Mouse (Mus musculus): ENCODE results near the gene Hist2h3b.
A peak's percentile ranks its signal among the peaks of the same experiment; 100 is the strongest.
"Not testable (repeated sequence)": the region's sequence is repeated elsewhere in the genome, so short reads cannot be mapped to it uniquely, and the experiment has no call there.

Hist2h3b gene

DNA sequence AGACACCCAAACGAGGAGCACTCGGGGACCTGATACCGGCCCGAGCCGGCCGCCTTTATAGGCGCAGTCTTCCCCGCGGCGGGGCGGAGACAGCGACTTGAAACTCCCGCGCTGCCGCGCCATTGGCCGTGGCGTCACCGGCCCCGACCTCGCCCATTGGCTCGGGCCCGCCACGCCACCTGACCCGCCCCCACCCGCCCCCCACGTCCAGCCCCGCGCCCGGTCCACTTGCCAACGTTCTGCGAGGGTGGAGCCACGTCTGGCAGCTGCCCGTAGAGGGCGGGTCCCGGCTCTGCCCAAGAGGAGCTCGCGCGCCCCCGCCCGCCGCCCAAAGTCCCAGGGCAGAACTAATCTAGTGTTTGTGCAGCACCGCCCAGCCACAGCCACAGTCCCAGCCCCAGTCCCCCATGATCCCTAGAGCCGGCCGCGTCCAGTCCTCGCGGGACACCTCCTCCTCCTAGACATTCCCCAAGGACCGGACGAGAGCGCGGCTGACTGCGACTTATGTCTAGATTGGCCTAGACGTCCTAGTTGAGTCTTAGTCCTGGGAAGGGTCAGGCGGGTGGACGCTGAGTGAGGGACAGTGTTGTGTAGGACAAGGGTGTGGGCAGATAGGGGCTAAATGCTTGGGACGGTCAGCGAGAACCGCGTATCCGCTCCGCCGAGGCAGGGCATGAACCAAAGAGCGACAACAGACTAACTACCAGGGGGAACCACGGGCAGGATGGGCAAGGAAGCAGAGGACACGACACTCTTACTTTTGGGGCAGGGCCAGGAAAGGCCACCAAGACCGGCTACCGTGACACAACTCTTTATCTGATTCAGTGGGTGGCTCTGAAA lies 29.3 kb upstream of the Hist2h3b start, which contains the start of gene Hist2h3c2:
Gene Hist2h3c2, minus strand, starts transcription at position 174 of the 840 bp plus-strand sequence.
- not testable (repeated sequence) for DNase-seq (ENCODE audit: low spot score)

DNA sequence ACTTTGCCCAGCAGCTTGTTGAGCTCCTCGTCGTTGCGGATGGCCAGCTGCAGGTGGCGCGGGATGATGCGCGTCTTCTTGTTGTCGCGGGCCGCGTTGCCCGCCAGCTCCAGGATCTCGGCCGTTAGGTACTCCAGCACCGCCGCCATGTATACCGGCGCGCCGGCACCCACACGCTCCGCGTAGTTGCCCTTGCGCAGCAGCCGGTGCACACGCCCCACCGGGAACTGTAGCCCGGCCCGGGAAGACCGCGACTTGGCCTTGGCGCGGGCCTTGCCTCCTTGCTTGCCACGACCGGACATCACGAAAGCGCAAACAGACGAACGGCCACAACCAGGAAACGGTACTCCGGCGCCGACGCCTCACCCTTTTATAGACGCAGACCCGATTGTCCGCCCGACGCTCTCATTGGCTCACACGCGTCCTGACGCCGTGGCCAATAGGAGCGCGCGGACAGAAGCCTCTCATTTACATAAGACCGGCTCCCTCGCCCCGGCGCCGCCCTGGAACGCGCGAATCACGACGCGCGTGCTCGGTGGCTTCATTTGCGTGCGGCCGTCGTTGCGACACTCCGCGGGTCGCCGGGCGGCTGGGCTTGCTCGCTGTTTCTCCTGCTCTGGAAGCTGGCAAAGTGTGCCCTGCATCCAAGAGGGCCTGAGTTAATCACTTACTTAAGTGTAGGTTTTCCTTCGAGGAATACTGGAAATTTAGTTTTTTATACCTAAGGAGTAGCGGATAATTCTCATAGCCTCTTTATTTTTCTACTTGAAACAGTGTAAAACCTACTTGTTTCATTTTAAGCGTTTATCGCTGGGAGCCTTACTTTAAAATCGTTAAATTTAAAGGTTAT lies 28.3 kb upstream of the Hist2h3b start, which contains the start of gene Hist2h2aa2:
Gene Hist2h2aa2, minus strand, starts transcription at position 328 of the 850 bp plus-strand sequence.
- peak; percentile 93 for DNase-seq (ENCODE audit: low spot score)

DNA sequence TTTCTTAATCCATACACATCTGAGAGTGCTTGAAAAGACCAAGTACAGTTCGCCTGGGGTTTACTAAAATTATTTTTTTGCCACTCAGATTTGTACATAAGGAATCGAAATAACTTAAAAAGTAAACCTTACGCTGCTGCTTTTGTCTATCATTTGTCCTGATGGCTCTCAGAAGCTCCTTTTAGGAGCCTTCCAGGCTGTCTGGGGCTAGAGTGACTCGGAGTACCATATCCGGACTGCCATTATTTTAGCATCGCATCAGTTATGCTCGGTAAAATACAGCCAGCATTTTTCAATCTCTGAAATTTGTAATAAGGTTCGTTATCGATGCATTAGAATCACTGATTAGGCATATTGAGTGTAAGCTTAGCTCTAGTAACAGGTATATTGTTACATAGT lies 27.7 kb upstream of the Hist2h3b start:
- DNase-seq (ENCODE audit: low spot score): no peak

DNA sequence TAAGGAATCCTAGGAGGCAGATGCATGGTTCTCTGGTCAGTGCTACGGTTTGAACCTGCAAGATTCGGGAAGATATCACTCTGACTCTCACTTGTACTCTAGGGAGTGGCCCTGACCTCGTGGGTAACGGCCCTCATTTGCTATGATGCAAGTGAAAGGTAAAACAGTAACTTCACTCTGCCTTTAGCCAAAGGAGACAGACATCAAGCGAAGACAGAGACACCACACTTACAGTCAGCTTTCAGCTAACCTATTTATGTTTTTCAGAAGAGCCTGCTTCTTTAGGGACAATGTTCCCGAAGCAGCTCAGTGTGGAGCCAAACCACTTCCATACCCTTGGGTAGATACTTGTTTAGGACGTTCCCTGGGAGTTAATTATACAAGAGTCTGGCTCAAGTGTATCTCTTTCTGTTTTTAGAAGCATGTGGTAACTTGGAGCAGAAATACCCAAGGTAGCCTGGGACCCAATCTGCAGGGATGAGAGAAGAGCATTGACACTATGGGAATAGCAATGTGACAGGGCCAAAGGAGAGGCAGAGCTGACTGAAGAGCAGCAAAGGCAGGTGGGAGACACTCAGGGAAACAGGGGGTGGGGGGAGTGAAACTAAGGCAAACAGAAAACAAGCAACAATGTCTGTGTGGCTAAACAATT lies 24.4 kb upstream of the Hist2h3b start:
- DNase-seq (ENCODE audit: low spot score): no peak

DNA sequence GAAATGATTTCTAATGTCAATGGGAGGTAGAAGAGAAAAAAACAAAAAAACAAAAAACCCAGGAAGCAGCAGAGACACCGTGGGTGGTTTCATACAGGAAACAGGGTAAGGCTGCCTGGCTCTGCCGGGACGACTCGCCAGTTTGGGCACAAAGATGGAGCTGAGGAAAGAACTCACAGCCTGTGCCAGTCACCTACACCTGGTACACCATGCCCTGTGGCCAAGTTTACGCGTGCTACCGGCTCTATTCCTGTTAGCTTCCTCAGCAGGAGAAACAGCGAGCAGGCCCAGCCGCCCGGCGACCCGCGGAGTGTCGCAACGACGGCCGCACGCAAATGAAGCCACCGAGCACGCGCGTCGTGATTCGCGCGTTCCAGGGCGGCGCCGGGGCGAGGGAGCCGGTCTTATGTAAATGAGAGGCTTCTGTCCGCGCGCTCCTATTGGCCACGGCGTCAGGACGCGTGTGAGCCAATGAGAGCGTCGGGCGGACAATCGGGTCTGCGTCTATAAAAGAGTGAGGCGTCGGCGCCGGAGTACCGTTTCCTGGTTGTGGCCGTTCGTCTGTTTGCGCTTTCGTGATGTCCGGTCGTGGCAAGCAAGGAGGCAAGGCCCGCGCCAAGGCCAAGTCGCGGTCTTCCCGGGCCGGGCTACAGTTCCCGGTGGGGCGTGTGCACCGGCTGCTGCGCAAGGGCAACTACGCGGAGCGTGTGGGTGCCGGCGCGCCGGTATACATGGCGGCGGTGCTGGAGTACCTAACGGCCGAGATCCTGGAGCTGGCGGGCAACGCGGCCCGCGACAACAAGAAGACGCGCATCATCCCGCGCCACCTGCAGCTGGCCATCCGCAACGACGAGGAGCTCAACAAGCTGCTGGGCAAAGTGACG lies 23.2 kb upstream of the Hist2h3b start, which contains the start of gene Hist2h2aa1:
Gene Hist2h2aa1, plus strand, starts transcription at position 495 of the 884 bp plus-strand sequence.
- peak; percentile 73 for DNase-seq (ENCODE audit: low spot score)

DNA sequence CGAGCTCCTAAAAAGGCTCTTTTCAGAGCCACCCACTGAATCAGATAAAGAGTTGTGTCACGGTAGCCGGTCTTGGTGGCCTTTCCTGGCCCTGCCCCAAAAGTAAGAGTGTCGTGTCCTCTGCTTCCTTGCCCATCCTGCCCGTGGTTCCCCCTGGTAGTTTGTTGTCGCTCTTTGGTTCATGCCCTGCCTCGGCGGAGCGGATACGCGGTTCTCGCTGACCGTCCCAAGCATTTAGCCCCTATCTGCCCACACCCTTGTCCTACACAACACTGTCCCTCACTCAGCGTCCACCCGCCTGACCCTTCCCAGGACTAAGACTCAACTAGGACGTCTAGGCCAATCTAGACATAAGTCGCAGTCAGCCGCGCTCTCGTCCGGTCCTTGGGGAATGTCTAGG lies 22.4 kb upstream of the Hist2h3b start:
- DNase-seq (ENCODE audit: low spot score): not testable (repeated sequence)

DNA sequence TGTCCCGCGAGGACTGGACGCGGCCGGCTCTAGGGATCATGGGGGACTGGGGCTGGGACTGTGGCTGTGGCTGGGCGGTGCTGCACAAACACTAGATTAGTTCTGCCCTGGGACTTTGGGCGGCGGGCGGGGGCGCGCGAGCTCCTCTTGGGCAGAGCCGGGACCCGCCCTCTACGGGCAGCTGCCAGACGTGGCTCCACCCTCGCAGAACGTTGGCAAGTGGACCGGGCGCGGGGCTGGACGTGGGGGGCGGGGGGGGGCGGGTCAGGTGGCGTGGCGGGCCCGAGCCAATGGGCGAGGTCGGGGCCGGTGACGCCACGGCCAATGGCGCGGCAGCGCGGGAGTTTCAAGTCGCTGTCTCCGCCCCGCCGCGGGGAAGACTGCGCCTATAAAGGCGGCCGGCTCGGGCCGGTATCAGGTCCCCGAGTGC lies 22.0 kb upstream of the Hist2h3b start, which contains the start of gene Hist2h3c1:
Gene Hist2h3c1, plus strand, starts transcription at position 259 of the 430 bp plus-strand sequence.
- DNase-seq (ENCODE audit: low spot score): not testable (repeated sequence)

DNA sequence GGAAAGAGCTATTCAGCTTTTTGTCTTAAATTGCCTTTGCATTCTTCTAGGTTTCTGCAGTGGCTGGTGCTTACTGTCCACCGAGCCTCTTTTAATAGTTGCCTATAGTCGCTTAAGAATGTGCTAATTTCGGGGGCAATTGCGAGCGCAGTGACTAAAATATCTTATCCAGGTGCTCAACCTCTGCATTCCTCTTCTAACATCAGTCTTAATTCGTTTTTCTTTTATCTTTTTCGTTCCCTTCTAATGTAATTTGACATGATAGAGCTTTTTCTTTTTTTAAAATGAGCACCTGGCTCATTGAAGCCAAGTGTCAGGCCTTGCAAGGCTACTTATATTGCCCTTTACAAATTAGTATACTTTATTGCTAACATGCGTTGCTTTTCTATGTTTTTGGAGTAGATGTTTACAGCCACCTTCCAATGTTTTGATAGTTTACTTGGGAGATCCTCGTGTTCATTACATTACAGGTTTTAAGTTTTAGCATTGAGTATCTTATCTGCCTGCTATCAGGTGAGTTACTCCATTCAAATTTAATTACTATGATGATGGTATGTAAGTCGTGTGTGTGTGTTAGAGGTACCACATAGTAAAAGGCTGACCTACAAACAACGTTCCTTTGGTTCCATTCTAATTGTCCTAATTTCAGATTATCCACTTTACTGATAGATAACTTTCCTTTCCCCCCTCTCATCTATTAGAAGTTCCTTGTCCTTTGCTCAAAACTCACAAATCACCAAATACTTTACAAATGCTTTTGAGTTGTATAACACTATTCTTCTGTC lies 20.9 kb upstream of the Hist2h3b start:
- no peak for DNase-seq (ENCODE audit: low spot score)

DNA sequence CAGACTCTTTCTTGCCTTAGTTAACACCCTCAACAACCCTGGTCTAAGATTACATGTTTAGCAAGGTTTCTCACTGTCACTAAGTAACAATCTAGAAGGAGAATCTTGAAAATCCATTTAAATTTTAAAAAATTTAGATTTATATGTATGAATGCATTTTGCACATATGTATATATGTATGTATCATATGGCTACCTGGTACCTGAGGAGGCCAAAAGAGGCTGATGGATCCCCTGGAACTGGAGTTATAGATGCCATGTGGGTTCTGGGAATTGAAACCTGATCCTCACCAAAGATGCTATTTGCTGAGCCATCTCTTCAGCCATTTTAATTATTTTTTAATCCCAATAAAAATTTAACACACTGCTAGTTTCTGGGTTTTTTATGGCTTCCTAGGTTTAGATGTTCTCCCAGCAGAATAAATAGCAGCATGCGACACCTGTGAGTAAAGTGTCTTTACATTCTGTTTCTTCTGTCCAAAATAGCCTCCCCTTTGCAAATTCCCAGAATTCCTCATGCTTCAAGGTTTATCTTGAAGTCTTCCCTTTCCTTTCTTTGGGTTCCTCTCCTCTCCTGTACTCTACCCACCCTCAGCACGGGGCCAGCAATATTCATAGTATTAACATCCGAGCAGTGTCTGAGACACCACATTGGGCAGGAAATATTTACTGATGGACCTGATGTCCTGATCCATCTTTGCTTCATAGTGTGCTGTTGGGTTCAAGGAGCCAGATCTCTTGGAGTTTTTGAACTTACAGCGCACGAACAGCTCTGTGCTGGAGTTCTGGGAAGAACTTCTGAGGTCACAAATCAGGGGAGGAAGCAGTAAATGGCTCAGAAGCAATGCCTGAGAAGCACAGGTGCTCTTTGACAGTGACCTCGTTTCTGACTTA lies 20.1 kb upstream of the Hist2h3b start:
- DNase-seq (ENCODE audit: low spot score): no peak

DNA sequence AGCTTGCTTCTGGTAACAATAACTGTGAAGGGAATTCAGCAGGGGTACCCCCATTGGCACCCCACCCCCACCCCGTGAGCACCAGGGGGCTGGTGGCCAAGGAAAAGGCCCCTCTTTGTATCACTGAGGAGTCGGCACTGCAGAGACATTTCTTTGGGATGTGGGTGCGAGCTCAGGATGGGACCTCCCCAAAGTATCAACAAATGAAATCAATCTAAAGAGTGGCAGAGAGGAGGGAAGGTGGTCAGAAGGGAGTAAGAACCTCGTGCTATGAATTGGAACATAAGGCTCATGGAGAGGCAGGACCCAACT lies 19.5 kb upstream of the Hist2h3b start:
- DNase-seq (ENCODE audit: low spot score): no peak

DNA sequence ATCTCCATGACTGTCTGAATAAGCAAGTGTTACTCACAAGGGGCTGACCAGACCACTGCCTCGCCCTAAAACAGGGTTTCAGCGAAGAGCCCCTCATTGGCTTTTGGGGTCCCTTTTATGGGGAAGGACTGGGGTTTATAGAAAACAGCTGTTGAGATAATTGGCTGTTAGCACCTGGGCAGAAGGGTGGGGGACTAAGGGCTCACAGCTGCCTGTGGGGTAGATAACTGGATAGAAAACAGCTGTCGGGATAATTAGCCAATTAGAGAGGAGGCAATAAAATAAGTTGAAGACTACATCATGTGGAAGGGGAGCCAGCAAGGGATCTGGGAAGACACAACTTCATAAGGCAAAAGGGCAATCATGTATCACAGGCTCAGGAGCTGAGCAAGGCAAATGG lies 17.6 kb upstream of the Hist2h3b start:
- no peak for DNase-seq (ENCODE audit: low spot score)

DNA sequence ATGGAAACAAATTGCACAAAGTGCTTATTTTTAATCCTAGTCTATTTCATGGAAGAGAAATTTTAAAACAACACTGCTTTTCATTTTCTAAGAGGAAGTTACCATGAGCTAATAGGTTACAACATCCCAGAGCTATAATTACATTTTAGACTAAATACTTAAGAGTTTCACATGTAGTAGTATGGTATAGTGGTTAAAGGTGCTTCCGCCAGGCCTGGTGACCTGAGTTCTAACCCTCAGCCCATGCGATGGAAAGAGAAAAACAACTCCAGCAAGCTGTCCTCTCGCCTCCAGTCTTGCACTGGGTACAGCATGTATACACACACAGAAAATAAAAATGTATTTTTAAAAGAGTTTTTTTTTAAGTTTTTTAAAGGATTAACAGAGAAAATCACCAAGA lies 16.7 kb upstream of the Hist2h3b start:
- no peak for DNase-seq (ENCODE audit: low spot score)

DNA sequence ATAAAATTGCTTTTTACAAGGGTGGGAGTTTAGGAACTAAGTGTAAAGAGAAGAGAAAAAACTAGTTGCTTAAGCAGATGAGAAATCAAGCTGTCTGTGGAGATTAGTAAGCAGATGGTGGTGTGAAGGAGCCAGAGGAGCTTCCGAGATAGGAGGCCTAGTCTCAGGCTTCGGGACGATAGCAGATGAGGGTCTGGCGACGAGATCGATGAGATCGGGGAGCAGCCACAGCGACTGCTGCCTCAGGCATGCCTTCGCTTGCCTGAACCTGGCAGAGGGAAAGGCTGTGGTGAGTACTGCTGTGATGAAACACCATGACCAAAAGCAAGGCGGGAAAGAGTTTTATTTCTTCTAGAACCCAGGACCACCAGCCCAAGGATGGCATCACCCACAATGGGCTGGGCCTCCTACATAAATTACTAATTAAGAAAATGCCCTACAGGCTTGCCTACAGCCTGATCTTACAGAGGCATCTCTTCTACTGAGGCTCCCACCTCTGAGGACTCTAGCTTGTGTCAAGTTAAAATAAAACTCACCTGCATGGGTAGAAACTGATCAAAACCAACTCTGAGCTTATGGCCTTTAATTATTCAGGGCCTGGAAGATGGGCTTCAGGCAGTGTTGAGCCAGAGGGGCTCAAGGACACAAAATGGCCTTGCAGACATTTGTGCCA lies 13.6 kb upstream of the Hist2h3b start:
- DNase-seq (ENCODE audit: low spot score): no peak

DNA sequence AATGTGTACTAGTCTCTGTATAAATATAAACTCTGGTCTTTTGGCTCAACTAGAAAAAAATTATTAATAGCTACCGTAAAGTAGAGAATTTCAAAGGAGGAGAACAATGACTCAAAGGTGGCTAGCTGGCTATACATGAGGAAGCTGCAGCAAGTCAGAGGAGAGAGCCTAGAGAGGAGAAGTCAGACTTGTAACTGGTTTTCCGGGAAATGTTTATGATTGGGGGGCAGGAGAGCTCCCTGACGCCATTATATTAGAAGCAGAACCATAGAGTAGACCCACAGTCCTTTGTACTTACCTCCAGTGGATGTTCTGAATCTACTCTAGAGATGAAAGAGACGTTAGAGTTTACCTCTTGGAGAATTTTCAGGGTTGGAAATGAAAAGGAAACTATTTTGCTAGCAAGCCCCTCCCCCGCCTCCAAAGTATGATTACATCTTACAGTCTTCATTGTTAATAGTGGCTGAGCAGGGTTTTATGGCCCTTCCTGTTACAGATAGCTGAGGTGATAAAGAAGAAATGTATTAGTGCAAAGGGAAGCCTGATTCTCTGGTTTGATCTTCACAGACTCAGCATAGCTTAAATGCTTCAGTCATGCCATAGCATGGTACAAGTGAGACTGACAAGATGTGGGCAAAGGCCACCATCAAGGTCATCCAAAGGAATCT lies 12.4 kb upstream of the Hist2h3b start:
- no peak for DNase-seq (ENCODE audit: low spot score)

DNA sequence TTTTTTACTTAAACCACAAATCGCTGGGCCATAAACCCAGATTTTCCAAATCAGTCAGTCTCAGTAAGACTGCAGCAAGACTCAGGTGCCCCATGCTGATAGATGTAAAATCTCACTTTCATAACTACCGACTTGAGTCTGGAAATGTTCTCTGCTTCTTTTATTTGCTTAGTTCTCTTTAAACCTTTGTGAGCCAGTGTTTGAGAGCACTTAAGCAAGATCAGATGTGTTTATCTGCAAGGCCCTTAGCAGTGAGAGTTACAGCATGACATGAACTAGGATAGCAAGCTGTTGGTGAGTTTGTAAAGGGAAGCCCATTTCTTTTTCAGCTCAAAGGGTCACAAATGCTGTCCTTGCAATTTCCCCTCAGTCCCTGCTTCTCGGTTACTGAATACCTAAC lies 11.3 kb upstream of the Hist2h3b start:
- no peak for DNase-seq (ENCODE audit: low spot score)

DNA sequence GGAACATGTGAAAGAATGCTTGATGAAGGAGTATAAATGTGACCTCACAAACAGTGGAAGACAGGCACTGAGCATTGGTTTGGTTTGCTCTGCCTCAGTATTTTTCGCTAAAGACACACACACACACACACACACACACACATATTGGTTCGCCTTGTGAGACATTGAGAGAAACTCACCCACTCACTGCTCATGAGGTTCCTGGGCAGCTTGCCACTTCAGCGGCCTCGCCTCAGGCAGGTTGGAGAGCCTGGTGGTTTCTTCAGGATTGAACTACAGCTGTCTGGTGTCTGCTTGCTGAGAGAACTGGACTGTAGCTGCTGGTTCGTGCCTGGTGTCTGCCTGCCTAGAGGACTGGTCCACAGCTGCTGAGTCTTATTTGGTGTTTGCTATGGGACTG lies 8.2 kb upstream of the Hist2h3b start:
- no peak for DNase-seq (ENCODE audit: low spot score)

DNA sequence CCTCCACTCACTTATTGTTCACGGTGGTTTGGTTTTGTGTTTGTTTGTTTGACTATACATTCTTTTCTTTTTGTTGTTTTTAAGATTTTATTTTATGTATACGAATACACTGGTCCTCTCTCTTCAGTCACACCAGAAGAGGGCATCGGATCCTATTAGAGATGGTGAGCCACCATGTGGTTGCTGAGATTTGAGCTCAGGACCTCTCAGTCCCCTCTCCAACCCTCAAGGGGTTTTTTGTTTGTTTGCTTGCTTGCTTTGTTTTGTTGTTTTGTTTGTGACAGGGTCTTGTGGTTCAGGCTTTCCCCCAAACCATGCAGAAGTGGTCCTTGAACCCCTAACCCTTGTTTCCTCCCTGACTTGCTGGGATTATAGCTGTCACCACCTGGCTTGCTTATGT lies 6.8 kb upstream of the Hist2h3b start:
- no peak for DNase-seq (ENCODE audit: low spot score)

DNA sequence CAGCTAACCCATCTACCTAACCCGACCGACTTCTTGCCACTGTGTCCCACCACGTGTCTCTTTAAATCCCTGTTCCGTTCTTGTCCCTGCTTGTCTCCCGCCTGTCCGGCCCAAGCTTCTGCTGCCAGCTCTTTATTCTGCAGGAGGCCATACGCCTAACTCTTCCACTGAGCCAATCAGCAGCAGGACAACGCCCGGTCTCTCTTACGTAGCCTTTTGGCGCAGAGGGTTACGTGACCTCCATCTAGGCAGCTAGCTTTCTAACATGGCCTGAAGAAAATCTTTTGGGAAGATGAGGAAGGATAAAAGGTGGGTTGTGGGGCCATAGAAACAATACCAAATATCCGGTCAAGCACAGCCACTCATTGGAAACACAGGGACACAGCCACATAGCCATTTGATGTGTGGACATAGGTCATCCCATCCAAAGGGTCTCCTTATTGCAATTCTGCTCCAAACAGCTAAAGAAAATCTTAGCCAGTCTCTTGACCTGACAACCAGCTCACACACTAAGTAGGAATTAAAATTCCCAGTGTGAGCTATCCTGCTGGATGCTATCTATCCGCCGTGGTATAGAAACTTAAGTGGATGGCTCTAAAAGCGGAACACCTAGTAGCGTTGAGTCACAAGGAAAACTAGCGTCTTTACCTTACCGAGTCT lies 6.1 kb upstream of the Hist2h3b start:
- peak; percentile 58 for DNase-seq (ENCODE audit: low spot score)

Data from layer of hippocampus, adult 9-10 months (tissue).